In genomic region chr7:90409934-90410333, GRCm38 (mm10) we compare ENCODE assay signal across 7 mouse cellular contexts. TPM values are rescaled to one million over a fixed set of nuclear protein-coding genes. Genes with fewer than 3 reads are reported as not detected.
DNase-seq lines count a peak whose midpoint lies in the region; ATAC-seq and TF ChIP-seq lines count a peak whose summit lies in the region.

No protein-coding gene starts in this region.

- no peaks in the 10 kb centered on the region for H3K27me3 ChIP-seq in lung, postnatal 0 days (replicated peaks; ENCODE audit: insufficient read depth, low read length)

- peak; percentile 43 for ATAC-seq in lung, postnatal 0 days

- no peak overlapping the region for H3K27ac ChIP-seq in lung, postnatal 0 days (ENCODE audit: low read length)

- no peak for TF ChIP-seq EP300 in lung, postnatal 0 days (IDR thresholded peaks at IDR 0.05)

- WGBS in lung, postnatal 0 days: 31% methylated on average over 3 of the region's 3 CpGs

- peak; percentile 27 to 41 for DNase-seq in urinary bladder, adult 18-20 months (ENCODE audit: low spot score in 2 of 2)
- no peak for DNase-seq in urinary bladder, postnatal 10 days (ENCODE audit: low spot score)
- peak; percentile 71 for DNase-seq in adrenal gland, adult 2 months
- peak; percentile 71 for DNase-seq in embryo, embryonic 10 days (ENCODE audit: low spot score)
- DNase-seq in kidney, adult 8-10 months: peak; percentile 30 to 64
- peak; percentile 86 for DNase-seq in lung, postnatal 0 days (ENCODE audit: low spot score)
- peak; percentile 33 for DNase-seq in right cerebral cortex, postnatal 25 days

- H3K36me3 ChIP-seq in lung, postnatal 0 days (ENCODE audit: insufficient read depth, low read length): no peaks in the 10 kb centered on the region

- TF ChIP-seq CTCF in lung, postnatal 0 days (IDR thresholded peaks at IDR 0.05): peak; percentile 90

- H3K4me2 ChIP-seq in lung, postnatal 0 days (replicated peaks; ENCODE audit: low read depth, low read length): no peak overlapping the region

- H3K9me3 ChIP-seq in lung, postnatal 0 days (ENCODE audit: low read length): no peaks in the 10 kb centered on the region

- H3K9ac ChIP-seq in lung, postnatal 0 days (replicated peaks; ENCODE audit: low read depth): no peak overlapping the region

- H3K4me3 ChIP-seq in lung, postnatal 0 days (ENCODE audit: low read depth, low read length): no peak overlapping the region

- H3K4me1 ChIP-seq in lung, postnatal 0 days (ENCODE audit: insufficient read depth, low read depth, low read length): no peaks in the 10 kb centered on the region

RNA-seq across cellular contexts. Expression of gene Ccdc89, which starts 16.4 kb away (rescaled TPM):
- under 1 TPM; 0.14 to 0.76 TPM for total RNA-seq in adrenal gland, adult 2 months (2021)
- 0.06 TPM in 1 of 2 replicates, not detected in the other for polyA plus RNA-seq in adrenal gland, adult 2 months (2012; rRNA removed)
- 1.2 and 1.4 TPM in 2 replicates for polyA plus RNA-seq in lung, postnatal 0 days (2015; fragmentation: Nextera tagmentation; extraction: Ambion mirVana)

RNA-seq across cellular contexts. Expression of gene Crebzf, which starts 32.6 kb away (rescaled TPM):
- 10 to 100 TPM; 57.5 to 66.2 TPM for total RNA-seq in adrenal gland, adult 2 months (2021)
- polyA plus RNA-seq in adrenal gland, adult 2 months (2012; rRNA removed): 104 and 127 TPM in 2 replicates
- 23.7 and 28.7 TPM in 2 replicates for polyA plus RNA-seq in lung, postnatal 0 days (2015; fragmentation: Nextera tagmentation; extraction: Ambion mirVana)

RNA-seq across cellular contexts. Expression of gene Tmem126a, which starts 47.1 kb away (rescaled TPM):
- total RNA-seq in adrenal gland, adult 2 months (2021): 10 to 100 TPM; 56.6 to 73.4 TPM
- polyA plus RNA-seq in adrenal gland, adult 2 months (2012; rRNA removed): 5.4 and 7.0 TPM in 2 replicates
- 62.6 and 63.5 TPM in 2 replicates for polyA plus RNA-seq in lung, postnatal 0 days (2015; fragmentation: Nextera tagmentation; extraction: Ambion mirVana)
